Mouse (Mus musculus) forebrain, embryonic 13.5 days (tissue): ENCODE measurements around the gene Wwc2. TPM values are rescaled to one million over a fixed set of nuclear protein-coding genes. Genes with fewer than 3 reads are reported as not detected.
A peak's percentile ranks its signal among the peaks of the same experiment; 100 is the strongest.

Experiments used
- ATAC-seq: fragments of 200-750 bp; cut with Nextera tagmentation; 2 replicates; pipeline ENCODE4 v1.8.0; 2017
- H3K27ac ChIP-seq: fragments of 300-500 bp; sonication (generic); 2 replicates; pipeline ENCODE4 v1.5.1; 2015; ENCODE audit warnings: inconsistent platforms, mild to moderate bottlenecking, moderate library complexity
- H3K27me3 ChIP-seq: fragments of 300-500 bp; sonication (generic); 2 replicates; pipeline ENCODE4 v1.6.1; 2015; ENCODE audit warnings: mild to moderate bottlenecking, inconsistent platforms
- H3K36me3 ChIP-seq: fragments of 300-500 bp; sonication (generic); 2 replicates; pipeline ENCODE4 v1.6.1; 2015; ENCODE audit warnings: mild to moderate bottlenecking, inconsistent platforms; ENCODE audit not compliant: poor library complexity, severe bottlenecking
- H3K4me1 ChIP-seq: fragments of 300-500 bp; sonication (generic); 2 replicates; pipeline ENCODE4 v1.6.1; 2015; ENCODE audit warnings: inconsistent platforms
- H3K4me2 ChIP-seq: fragments of 300-500 bp; sonication (generic); 2 replicates; pipeline ENCODE4 v1.6.1; 2015; ENCODE audit warnings: inconsistent platforms, mild to moderate bottlenecking, moderate library complexity
- H3K4me3 ChIP-seq: fragments of 300-500 bp; sonication (generic); 2 replicates; pipeline ENCODE4 v1.5.1; 2015; ENCODE audit warnings: mild to moderate bottlenecking, inconsistent platforms
- H3K9ac ChIP-seq: fragments of 300-500 bp; sonication (generic); 2 replicates; pipeline ENCODE4 v1.6.1; 2015; ENCODE audit warnings: mild to moderate bottlenecking, inconsistent platforms
- H3K9me3 ChIP-seq: fragments of 300-500 bp; sonication (generic); replicated peaks from 2 replicates; pipeline ENCODE4 v1.6.1; 2016; ENCODE audit warnings: inconsistent platforms
- WGBS: fragments of 180-500 bp; shearing (Covaris S2); methylation state at CpG from one replicate; pipeline ENCODE4 v1.1.7; 2015; 5-methylcytosine and 5-hydroxymethylcytosine counted together
- polyA plus RNA-seq: library from polyadenylated mRNA; unstranded; fragments of >200 nt; fragmentation: Nextera tagmentation; extraction: Ambion mirVana; gene quantifications from 2 replicates; pipeline ENCODE4 v1.2.1, GENCODE M21; 2015

Wwc2 gene
- polyA plus RNA-seq, 1 experiment from 2014 or later: 3.5 TPM

DNA sequence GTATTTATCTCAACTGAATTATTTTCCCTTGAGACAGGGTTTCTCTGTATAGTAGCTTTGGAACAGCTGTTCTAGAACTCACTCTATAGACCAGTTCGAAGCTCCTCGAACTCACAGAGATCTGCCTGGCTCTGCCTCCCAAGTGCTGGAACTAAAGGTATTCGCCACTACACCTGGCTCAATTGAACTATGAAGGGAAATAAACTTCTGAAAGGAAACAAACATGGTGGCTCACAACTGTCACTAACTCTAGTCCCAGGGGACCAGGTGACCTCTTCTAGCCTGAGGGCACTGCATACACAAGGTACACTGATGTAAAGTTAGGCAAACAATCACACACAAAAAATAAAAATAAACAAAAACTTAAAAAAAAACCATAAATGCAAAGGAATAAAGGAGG lies 57.6 kb downstream of the Wwc2 start:
- H3K4me3 ChIP-seq: no peak overlapping the region
- H3K36me3 ChIP-seq: no peaks in the 10 kb centered on the region
- 95% methylated on average over 3 of the region's 3 CpGs for WGBS
- H3K9ac ChIP-seq: no peak overlapping the region
- H3K27me3 ChIP-seq: no peaks in the 10 kb centered on the region
- H3K4me2 ChIP-seq: no peak overlapping the region
- peaks cover 30% of the 10 kb centered on the region for H3K4me1 ChIP-seq
- no peaks in the 10 kb centered on the region for H3K9me3 ChIP-seq
- H3K27ac ChIP-seq: no peak overlapping the region
- ATAC-seq: no peak

DNA sequence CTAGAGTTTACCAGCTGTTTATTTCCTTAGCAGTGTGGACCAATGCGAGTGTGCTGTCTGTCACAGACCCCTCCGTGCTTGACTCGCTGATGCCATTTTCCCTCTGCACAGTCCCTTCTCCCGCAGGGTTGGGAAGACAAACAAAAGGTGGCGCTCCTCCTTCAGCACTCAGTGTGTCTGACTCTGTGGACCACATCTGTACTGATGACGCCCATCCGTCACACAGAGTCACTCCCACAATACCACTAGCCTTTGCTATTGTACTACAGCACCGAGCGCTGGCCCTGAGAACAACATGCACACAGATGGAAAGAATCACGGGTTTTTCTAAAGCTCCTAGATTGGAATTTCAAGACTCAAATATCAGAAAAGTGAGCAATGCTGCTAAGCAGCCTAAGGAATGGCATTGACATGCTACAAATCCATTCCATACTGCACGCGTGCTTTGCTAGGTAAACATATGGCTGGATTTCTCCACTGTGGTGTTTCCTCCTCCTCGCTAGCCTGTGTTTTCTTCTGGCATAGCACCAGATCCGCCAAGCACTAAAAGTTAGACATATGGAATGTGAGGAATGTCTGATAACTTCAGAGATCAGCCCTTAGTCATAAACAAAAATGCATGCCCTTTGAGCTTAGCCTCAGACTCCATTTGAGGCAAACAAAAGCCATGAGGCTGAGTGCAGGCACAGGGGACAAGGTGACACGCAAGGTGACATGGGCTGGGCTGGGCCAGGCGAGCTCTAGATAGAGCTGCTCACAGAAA lies 58.5 kb downstream of the Wwc2 start:
- H3K9me3 ChIP-seq: no peaks in the 10 kb centered on the region
- no peak overlapping the region for H3K4me2 ChIP-seq
- H3K27ac ChIP-seq: peak overlapping the region; percentile 21; the same call in 1 of the 2 replicates
- peak; percentile 61 for ATAC-seq
- H3K4me3 ChIP-seq: no peak overlapping the region
- H3K36me3 ChIP-seq: no peaks in the 10 kb centered on the region
- no peak overlapping the region for H3K9ac ChIP-seq
- WGBS: 46% methylated on average over 16 of the region's 16 CpGs
- H3K4me1 ChIP-seq: peaks cover 30% of the 10 kb centered on the region
- H3K27me3 ChIP-seq: no peaks in the 10 kb centered on the region

DNA sequence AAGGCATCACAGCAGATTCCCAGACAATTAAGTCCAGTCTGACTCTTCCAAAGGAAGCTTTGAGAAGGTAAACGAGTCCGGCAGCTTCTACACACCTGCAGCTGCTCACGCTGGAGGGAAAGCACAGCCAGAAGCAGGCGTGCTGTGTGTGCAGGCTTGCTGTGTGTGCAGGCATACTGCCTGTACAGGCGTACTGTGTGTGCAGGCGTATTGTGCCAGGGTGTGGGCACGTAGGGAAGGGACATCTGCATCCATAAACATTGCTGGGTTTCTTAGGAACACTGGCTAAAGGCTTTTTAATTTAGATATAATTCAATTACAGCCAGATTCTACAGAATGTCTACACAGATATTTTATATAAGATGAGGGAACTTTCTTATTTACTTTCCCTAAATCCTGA lies 59.4 kb downstream of the Wwc2 start:
- WGBS: 87% methylated on average over 7 of the region's 7 CpGs
- Histone ChIP-seq H3K4me3 (no peak overlapping the region), H3K27me3 (no peaks in the 10 kb centered on the region), H3K36me3 (no peaks in the 10 kb centered on the region), H3K27ac (no peak overlapping the region), H3K9ac (no peak overlapping the region), H3K4me2 (no peak overlapping the region), H3K4me1 (peaks cover 28% of the 10 kb centered on the region), H3K9me3 (no peaks in the 10 kb centered on the region)
- no peak for ATAC-seq

DNA sequence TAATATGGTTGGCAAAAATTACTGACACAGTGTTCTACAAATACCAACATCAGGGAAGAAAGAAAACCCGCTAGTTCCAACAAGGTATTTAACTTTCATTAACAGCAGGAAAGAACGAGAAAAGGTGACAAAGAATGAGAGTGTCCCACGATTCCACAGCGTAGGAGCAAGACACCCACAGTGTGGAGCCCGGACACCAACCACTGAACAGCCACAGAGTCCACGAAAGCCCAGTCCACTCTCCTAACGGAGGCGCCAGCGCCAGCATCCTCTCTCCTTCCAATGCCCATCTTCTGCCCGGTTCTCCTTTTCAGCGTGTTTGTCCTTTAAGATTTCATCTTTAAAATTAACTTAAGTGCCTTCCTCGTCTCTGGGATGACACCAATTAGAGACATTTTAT lies 61.1 kb downstream of the Wwc2 start:
- Histone ChIP-seq H3K4me2 (no peak overlapping the region), H3K9me3 (no peaks in the 10 kb centered on the region), H3K4me3 (no peak overlapping the region), H3K36me3 (no peaks in the 10 kb centered on the region), H3K27ac (no peak overlapping the region), H3K9ac (no peak overlapping the region), H3K4me1 (peaks cover 19% of the 10 kb centered on the region), H3K27me3 (no peaks in the 10 kb centered on the region)
- 93% methylated on average over 12 of the region's 12 CpGs for WGBS
- no peak for ATAC-seq

DNA sequence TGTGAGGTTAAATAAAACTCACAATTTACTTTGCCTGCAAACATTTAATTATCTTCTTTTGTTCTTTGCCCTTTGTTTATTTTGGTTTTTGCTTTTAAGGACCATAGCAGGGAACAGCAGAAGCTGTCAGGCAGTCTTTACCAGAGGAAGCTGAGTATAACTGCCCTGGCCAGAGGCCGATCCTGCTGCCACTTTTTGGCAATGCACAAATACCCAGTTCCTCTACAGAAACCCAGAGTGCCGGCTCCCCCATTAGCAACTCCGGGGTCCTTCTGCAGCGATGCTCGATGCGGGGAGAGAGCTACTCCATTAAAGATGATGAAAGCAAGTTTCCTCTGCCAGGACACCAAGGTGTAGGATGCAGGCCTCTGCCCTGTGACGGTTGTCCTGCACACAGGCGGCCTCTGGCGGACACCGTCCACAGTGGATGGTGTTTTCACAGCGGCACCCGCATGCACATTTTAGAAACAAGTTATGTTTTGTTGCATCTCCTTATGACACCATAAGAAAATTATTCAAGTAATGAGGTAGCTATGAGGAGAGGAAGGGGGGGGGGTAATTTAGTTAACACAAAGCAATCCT lies 62.0 kb downstream of the Wwc2 start:
- H3K4me1 ChIP-seq: peaks cover 14% of the 10 kb centered on the region
- 91% methylated on average over 12 of the region's 12 CpGs for WGBS
- no peak overlapping the region for H3K9ac ChIP-seq
- H3K4me2 ChIP-seq: no peak overlapping the region
- no peak overlapping the region for H3K27ac ChIP-seq
- H3K9me3 ChIP-seq: no peaks in the 10 kb centered on the region
- H3K4me3 ChIP-seq: no peak overlapping the region
- no peak for ATAC-seq
- no peaks in the 10 kb centered on the region for H3K36me3 ChIP-seq
- no peaks in the 10 kb centered on the region for H3K27me3 ChIP-seq

DNA sequence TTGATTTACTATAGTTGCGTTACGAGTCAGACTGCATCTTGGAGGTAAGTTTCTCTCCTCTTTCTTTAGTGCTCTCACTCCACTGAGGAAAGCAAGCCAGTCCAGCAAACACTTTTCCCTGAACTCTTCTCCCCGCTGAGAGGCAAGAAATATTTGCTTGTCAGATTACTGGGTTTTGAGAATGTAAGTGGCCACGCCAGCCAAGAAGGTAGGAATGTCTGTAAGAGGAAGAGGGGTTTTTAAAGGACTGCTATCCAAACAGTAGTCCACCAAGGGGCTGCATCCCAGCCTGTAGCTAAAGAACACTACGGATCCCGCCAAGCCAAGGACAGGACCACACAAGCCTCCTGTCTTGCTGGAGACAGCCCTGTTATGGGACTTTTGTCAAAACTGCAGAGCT lies 65.8 kb downstream of the Wwc2 start:
- Histone ChIP-seq H3K36me3 (0 out of 2 replicates have a peak, but pooled peaks cover 4% of the 10 kb centered on the region), H3K9ac (no peak overlapping the region), H3K9me3 (no peaks in the 10 kb centered on the region), H3K4me3 (no peak overlapping the region), H3K27me3 (no peaks in the 10 kb centered on the region), H3K27ac (no peak overlapping the region), H3K4me1 (no peaks in the 10 kb centered on the region), H3K4me2 (no peak overlapping the region)
- ATAC-seq: no peak
- WGBS: 92% methylated on average over 6 of the region's 6 CpGs

DNA sequence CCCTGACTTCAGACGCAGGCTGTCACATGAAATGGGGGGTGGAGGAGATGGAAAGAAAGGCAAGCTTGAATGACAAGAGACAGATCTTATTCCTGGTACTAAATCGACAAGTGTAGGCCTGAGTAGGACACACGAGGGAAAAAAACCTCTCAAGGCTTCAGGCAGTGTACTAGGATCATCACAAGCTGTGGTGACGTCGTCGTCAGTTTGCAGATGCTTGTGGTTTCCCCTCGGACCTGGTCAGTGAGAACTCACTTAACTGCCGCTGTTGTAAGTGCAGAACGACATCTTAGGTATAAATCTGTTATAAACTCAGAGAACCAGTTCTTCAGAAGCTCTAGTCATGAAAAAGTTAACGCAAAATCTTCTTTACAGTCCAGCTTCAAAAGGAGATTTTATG lies 67.9 kb downstream of the Wwc2 start:
- Histone ChIP-seq H3K27me3 (no peaks in the 10 kb centered on the region), H3K27ac (no peak overlapping the region), H3K9ac (no peak overlapping the region), H3K4me3 (no peak overlapping the region), H3K4me2 (no peak overlapping the region), H3K36me3 (0 out of 2 replicates have a peak, but pooled peaks cover 6% of the 10 kb centered on the region), H3K4me1 (no peaks in the 10 kb centered on the region), H3K9me3 (no peaks in the 10 kb centered on the region)
- no peak for ATAC-seq
- 88% methylated on average over 10 of the region's 10 CpGs for WGBS

DNA sequence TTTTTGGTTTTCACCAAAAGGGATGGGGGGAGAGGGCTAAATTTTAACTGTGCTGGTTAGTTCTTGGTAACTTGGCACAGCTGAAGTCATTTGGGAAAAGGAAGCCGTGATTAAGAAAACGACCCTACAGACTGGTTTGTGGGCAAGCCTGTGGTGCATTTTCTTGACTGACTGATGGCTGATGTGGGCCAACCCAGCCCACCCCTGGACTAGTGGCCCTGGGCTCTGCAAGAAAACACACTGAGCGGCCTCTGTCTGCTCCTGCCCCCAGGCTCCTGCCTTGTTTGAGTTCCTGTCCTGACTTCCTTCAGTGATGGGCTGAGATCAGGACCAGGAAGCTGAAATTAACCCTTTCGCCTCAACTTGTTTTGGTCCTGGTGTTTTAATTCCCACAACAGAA lies 68.7 kb downstream of the Wwc2 start:
- ATAC-seq: no peak
- no peak overlapping the region for H3K27ac ChIP-seq
- no peaks in the 10 kb centered on the region for H3K27me3 ChIP-seq
- no peaks in the 10 kb centered on the region for H3K9me3 ChIP-seq
- 83% methylated on average over 4 of the region's 4 CpGs for WGBS
- no peak overlapping the region for H3K9ac ChIP-seq
- no peak overlapping the region for H3K4me3 ChIP-seq
- H3K4me1 ChIP-seq: no peaks in the 10 kb centered on the region
- H3K36me3 ChIP-seq: 0 out of 2 replicates have a peak, but pooled peaks cover 6% of the 10 kb centered on the region
- no peak overlapping the region for H3K4me2 ChIP-seq

DNA sequence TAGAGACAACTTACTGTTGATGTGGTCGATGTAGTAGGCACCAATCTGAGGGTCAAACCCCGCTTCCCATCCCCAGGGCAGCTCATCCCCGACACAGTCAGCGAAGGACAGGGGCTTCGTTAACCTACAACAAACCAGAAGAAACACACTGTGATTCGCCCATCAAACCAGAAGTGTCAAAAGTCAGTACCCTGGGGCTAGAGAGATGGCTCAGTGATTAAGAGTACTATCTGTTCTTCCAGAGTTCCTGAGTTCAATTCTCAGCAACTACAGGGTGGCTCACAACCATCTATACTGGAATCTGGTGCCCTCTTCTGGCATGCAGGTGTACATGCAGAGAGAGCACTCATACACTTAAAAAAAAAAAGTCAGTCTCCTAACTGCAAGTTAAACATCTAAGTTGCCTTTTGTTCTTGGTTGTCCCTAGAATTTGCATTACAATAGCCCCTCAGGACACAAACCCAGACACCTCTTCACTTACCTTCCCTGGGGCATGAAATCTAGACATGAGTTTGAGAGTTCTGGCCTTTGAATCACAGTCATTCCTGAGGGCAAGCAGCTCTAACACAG lies 70.1 kb downstream of the Wwc2 start:
- no peaks in the 10 kb centered on the region for H3K27me3 ChIP-seq
- no peak overlapping the region for H3K4me3 ChIP-seq
- WGBS: 93% methylated on average over 6 of the region's 6 CpGs
- H3K9ac ChIP-seq: no peak overlapping the region
- no peak overlapping the region for H3K4me2 ChIP-seq
- H3K4me1 ChIP-seq: no peaks in the 10 kb centered on the region
- H3K27ac ChIP-seq: no peak overlapping the region
- no peaks in the 10 kb centered on the region for H3K9me3 ChIP-seq
- no peak for ATAC-seq
- H3K36me3 ChIP-seq: 0 out of 2 replicates have a peak, but pooled peaks cover 6% of the 10 kb centered on the region

DNA sequence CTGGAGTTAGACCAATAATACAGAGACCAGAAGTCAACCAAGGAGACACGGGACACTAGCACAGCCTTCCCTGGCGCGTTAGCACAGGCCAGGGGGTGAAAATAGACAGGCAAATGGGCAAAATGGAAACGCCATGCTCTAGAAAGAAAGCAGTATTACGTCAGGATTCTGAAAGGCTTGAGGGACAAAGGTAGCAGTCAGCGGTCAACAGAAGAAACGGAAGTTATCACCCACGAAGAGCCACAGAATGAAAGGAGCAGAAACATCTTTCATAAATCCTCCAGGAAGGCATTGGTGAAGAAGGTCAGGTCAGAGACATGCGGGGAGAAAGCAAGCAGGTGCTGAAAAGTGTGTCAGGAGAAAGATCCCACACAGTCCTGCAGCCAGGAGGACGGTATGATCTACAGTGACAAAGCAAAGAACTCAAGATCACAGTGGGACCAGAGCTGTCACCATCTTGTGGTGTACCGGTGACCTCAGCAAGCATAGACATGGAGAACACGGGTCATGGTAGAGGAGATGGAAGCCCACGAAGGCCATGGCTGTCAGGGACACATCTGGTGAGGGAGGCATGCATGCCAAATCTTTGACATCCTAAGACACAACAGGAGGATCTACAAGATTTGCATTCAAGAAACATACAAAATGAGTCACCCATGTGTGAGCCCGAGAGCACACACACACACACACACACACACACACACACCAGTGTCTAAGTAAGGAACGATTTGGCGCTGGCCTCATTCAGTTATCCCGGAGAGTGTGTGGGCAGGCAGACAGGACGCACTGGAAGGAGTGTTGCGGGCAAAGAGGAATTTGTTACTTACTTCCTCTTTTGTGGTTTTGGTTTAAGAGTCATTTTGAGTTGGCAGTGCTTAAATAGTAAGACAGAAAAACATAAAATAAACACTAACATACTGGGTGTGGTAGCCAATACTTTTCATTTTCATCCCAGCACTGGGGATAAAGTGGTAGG lies 73.4 kb downstream of the Wwc2 start:
- ATAC-seq: no peak
- Histone ChIP-seq H3K4me1 (no peaks in the 10 kb centered on the region), H3K4me2 (no peak overlapping the region), H3K4me3 (no peak overlapping the region), H3K36me3 (0 out of 2 replicates have a peak, but pooled peaks cover 6% of the 10 kb centered on the region), H3K9me3 (no peaks in the 10 kb centered on the region), H3K9ac (no peak overlapping the region), H3K27ac (no peak overlapping the region), H3K27me3 (no peaks in the 10 kb centered on the region)
- WGBS: 89% methylated on average over 19 of the region's 19 CpGs

DNA sequence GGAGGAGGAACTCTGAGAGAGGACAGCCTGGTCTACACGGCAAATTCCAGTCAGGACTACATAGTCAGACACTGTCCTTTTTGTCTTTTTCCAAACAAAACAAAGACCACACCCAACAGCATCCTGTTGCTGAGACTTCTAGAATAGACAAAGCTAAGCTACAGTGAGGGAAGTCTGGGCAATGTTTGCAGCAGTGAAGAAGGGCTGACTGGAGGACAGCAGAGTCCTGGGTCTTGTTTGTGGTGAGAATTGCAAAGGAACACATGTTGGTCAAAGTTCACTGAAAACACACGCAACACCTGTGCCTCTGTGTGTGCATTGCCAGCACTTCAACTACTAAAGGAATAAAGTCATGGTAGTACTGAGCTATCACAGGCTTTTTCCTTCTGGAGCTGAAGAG lies 75.2 kb downstream of the Wwc2 start:
- 87% methylated on average over 2 of the region's 2 CpGs for WGBS
- Histone ChIP-seq H3K27ac (no peak overlapping the region), H3K4me3 (no peak overlapping the region), H3K9ac (no peak overlapping the region), H3K36me3 (0 out of 2 replicates have a peak, but pooled peaks cover 6% of the 10 kb centered on the region), H3K9me3 (no peaks in the 10 kb centered on the region), H3K4me1 (no peaks in the 10 kb centered on the region), H3K4me2 (no peak overlapping the region), H3K27me3 (no peaks in the 10 kb centered on the region)
- ATAC-seq: no peak
